Mouse (Mus musculus) thymus, adult 2 months (tissue): ENCODE results near the gene Pxn.

ENCODE experiments used
- CTCF ChIP-seq: fragments of 200-500 bp; IDR thresholded peaks from 2 replicates; pipeline ENCODE4 v1.5.1; 2012; ENCODE audit warnings: mild to moderate bottlenecking, control low read depth, low read length, moderate library complexity, borderline replicate concordance; ENCODE audit not compliant: control insufficient read depth, poor library complexity, insufficient read depth; ENCODE audit errors: extremely low read depth
- POLR2A ChIP-seq: fragments of 200-500 bp; IDR thresholded peaks from 2 replicates; pipeline ENCODE4 v1.6.1; 2012; ENCODE audit warnings: mild to moderate bottlenecking, low read length, control low read depth, moderate library complexity; ENCODE audit not compliant: control insufficient read depth, poor library complexity, insufficient read depth; ENCODE audit errors: extremely low read depth

DNA sequence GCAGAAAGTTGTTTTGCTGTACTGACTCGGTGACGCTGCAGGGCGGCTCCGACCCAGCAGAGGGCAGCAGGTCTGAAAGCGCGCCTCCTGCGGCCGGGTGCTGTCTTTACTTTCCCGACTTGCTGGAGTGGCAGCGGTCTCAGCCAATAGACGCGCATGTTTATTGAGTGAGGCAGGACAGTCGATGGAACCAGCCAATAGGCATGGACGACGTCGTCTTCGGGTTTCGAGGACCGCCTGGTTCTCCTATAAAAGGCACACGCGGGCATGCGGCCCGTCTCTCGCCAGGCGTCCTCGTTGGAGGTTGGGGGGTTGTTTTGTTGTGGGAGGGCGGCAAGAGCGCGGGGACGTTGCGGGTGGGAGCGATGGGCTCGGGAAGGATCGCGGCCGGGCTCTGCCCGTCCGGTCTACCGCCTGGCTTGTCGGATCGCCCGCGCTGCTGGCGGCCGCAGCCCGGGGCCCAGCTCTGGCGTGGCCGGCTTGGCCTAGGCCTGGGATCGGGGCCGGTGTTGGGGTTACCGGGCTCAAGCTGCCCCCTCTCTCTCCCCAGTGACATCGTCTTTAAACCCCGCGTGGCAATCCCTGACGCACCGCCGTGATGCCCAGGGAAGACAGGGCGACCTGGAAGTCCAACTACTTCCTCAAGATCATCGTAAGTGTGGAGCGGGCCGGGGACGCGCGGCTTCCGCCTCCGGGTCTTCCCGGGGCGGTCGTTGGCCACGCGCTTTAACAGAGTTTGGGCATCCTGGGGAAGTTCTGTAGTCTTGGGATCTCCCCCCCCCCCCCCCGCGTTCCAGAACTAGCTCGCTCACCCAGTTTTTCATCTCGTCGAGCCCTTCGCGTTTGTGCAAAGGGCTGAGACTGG is 53.0 kb downstream of the Pxn start, which contains the start of gene Rplp0:
- TF ChIP-seq POLR2A (peak; percentile 99), CTCF (peak; percentile 98)
